Mouse (Mus musculus): ENCODE measurements around the gene Hmcn2. TPM values are rescaled to one million over a fixed set of nuclear protein-coding genes. Genes with fewer than 3 reads are reported as not detected.
A peak's percentile ranks its signal among the peaks of the same experiment; 100 is the strongest.

The Hmcn2 gene
- total RNA-seq (2021) = under 1 TPM; 0.30 to 0.73 TPM
- long read RNA-seq, experiment 1 = 0 reads
- long read RNA-seq, experiment 2, partial matches to known transcripts = 1 of 1 reads
- long read RNA-seq, experiment 2, other reads (novel, unspliced or antisense) = 0 of 1 reads

- DNase-seq (ENCODE audit: low spot score in 2 of 2) = no peak
These were observed at the start of gene Hmcn2 for GRCm38 (mm10) chr2:31314007-31314465. Gene Hmcn2, plus strand, starts transcription at chr2:31314415.

- DNase-seq (ENCODE audit: low spot score in 2 of 2) = no peak
These were observed 46.8 kb upstream of the Hmcn2 start for GRCm38 (mm10) chr2:31267447-31267846.

- DNase-seq (ENCODE audit: low spot score in 2 of 2) = no peak
These were observed 45.6 kb upstream of the Hmcn2 start for GRCm38 (mm10) chr2:31268631-31269030.

GRCm38 (mm10) chr2:31269188-31269587 lies 45.0 kb upstream of the Hmcn2 start:
- DNase-seq (ENCODE audit: low spot score in 2 of 2) = no peak

- no peak for DNase-seq (ENCODE audit: low spot score in 2 of 2)
These were observed 44.4 kb upstream of the Hmcn2 start for GRCm38 (mm10) chr2:31269847-31270246.

- DNase-seq (ENCODE audit: low spot score in 2 of 2) = no peak
These were observed 43.7 kb upstream of the Hmcn2 start for GRCm38 (mm10) chr2:31270470-31270869.

GRCm38 (mm10) chr2:31271071-31271470 lies 43.1 kb upstream of the Hmcn2 start:
- DNase-seq (ENCODE audit: low spot score in 2 of 2) = no peak

- DNase-seq (ENCODE audit: low spot score in 2 of 2) = no peak
These were observed 39.2 kb upstream of the Hmcn2 start for GRCm38 (mm10) chr2:31274993-31275392.

- peak in 1 of 2 experiments; percentile 51 for DNase-seq (ENCODE audit: low spot score in 2 of 2)
These were observed 36.4 kb upstream of the Hmcn2 start for GRCm38 (mm10) chr2:31277810-31278209.

- DNase-seq (ENCODE audit: low spot score in 2 of 2) = no peak
These were observed 35.7 kb upstream of the Hmcn2 start for GRCm38 (mm10) chr2:31278483-31278882.

- peak in 1 of 2 experiments; percentile 36 for DNase-seq (ENCODE audit: low spot score in 2 of 2)
These were observed 33.1 kb upstream of the Hmcn2 start for GRCm38 (mm10) chr2:31281138-31281537.

- DNase-seq (ENCODE audit: low spot score in 2 of 2) = no peak
These were observed 31.9 kb upstream of the Hmcn2 start for GRCm38 (mm10) chr2:31282266-31282665.

GRCm38 (mm10) chr2:31282880-31283279 lies 31.3 kb upstream of the Hmcn2 start:
- DNase-seq (ENCODE audit: low spot score in 2 of 2) = peak; percentile 42 to 54

GRCm38 (mm10) chr2:31284531-31284930 lies 29.7 kb upstream of the Hmcn2 start:
- no peak for DNase-seq (ENCODE audit: low spot score in 2 of 2)

- DNase-seq (ENCODE audit: low spot score in 2 of 2) = peak; percentile 66 to 67
These were observed 22.8 kb upstream of the Hmcn2 start for GRCm38 (mm10) chr2:31291421-31291820.

GRCm38 (mm10) chr2:31294985-31295384 lies 19.2 kb upstream of the Hmcn2 start:
- DNase-seq (ENCODE audit: low spot score in 2 of 2) = peak; percentile 76 to 85

- DNase-seq (ENCODE audit: low spot score in 2 of 2) = no peak
These were observed 17.8 kb upstream of the Hmcn2 start for GRCm38 (mm10) chr2:31296395-31296794.

- DNase-seq (ENCODE audit: low spot score in 2 of 2) = peak; percentile 43 to 60
These were observed 16.5 kb upstream of the Hmcn2 start for GRCm38 (mm10) chr2:31297602-31298268.

- DNase-seq (ENCODE audit: low spot score in 2 of 2) = no peak
These were observed 15.4 kb upstream of the Hmcn2 start for GRCm38 (mm10) chr2:31298814-31299213.

GRCm38 (mm10) chr2:31299266-31299665 lies 14.9 kb upstream of the Hmcn2 start:
- DNase-seq (ENCODE audit: low spot score in 2 of 2) = no peak

- no peak for DNase-seq (ENCODE audit: low spot score in 2 of 2)
These were observed 14.2 kb upstream of the Hmcn2 start for GRCm38 (mm10) chr2:31299996-31300395.

GRCm38 (mm10) chr2:31303177-31303576 lies 11.0 kb upstream of the Hmcn2 start:
- no peak for DNase-seq (ENCODE audit: low spot score in 2 of 2)

GRCm38 (mm10) chr2:31304191-31304590 lies 10.0 kb upstream of the Hmcn2 start:
- DNase-seq (ENCODE audit: low spot score in 2 of 2) = no peak

Measured in left cerebral cortex, adult 18-20 months (tissue).